Mouse (Mus musculus) heart, postnatal 14 days (tissue): ENCODE data around the gene Gp5. TPM values are rescaled to one million over a fixed set of nuclear protein-coding genes. Genes with fewer than 3 reads are reported as not detected.

Experiments used
- total RNA-seq, 2 experiments: library from RNA; stranded (reverse); gene quantifications; 2 replicates each; pipeline ENCODE4 v1.2.3; 2021

Gene Gp5
- total RNA-seq, 2 experiments from 2014 or later = 0.33 to 0.39 TPM

Other genes with a start within 250 kb of the Gp5 start
- 10 to 100 TPM; 28.9 to 30.9 TPM for gene Hes1, start 246.4 kb downstream of the Gp5 start, total RNA-seq
- gene Cpn2, start 43.3 kb downstream of the Gp5 start, total RNA-seq = under 1 TPM in 1 of 2 experiments, not detected in 1; 0.14 TPM
- under 1 TPM; 0.29 to 0.33 TPM for gene Lrrc15, start 27.5 kb downstream of the Gp5 start, total RNA-seq
- 10 to 100 TPM; 60.8 to 66.6 TPM for gene Atp13a3, start 95.2 kb upstream of the Gp5 start, total RNA-seq
- 10 to 100 TPM; 12.9 to 13.9 TPM for gene Tmem44, start 240.1 kb upstream of the Gp5 start, total RNA-seq